Mouse (Mus musculus) stomach, embryonic 16.5 days (tissue): Measurements from ENCODE around the gene Fam20b. TPM values are rescaled to one million over a fixed set of nuclear protein-coding genes. Genes with fewer than 3 reads are reported as not detected.
A peak's percentile ranks its signal among the peaks of the same experiment; 100 is the strongest.
"Not testable (repeated sequence)": the region's sequence is repeated elsewhere in the genome, so short reads cannot be mapped to it uniquely, and the experiment has no call there.

ENCODE experiments used
- ATAC-seq: fragments of 200-750 bp; cut with Nextera tagmentation; 2 replicates; pipeline ENCODE4 v1.8.0; 2017; ENCODE audit warnings: moderate number of reproducible peaks, moderate TSS enrichment; ENCODE audit not compliant: insufficient read depth, low FRiP score
- H3K27ac ChIP-seq: fragments of 300-500 bp; sonication (generic); 2 replicates; pipeline ENCODE4 v1.5.1; 2014; ENCODE audit warnings: low read length
- H3K27me3 ChIP-seq: fragments of 300-500 bp; sonication (generic); 2 replicates; pipeline ENCODE4 v1.6.1; 2014; ENCODE audit warnings: low read length, control low read depth, mixed read lengths; ENCODE audit not compliant: control insufficient read depth, insufficient read depth
- H3K36me3 ChIP-seq: fragments of 300-500 bp; sonication (generic); 2 replicates; pipeline ENCODE4 v1.6.1; 2014; ENCODE audit warnings: low read length; ENCODE audit not compliant: control insufficient read depth, insufficient read depth
- H3K4me1 ChIP-seq: fragments of 300-500 bp; sonication (generic); 2 replicates; pipeline ENCODE4 v1.6.1; 2014; ENCODE audit warnings: low read length, control low read depth, mixed read lengths; ENCODE audit not compliant: control insufficient read depth, insufficient read depth
- H3K4me2 ChIP-seq: fragments of 300-500 bp; sonication (generic); 2 replicates; pipeline ENCODE4 v1.6.1; 2014; ENCODE audit warnings: low read depth, low read length, mixed read lengths
- H3K4me3 ChIP-seq: fragments of 300-500 bp; sonication (generic); replicated peaks from 2 replicates; pipeline ENCODE4 v1.5.1; 2014; ENCODE audit warnings: mild to moderate bottlenecking, low read length
- H3K9ac ChIP-seq: fragments of 300-500 bp; sonication (generic); 2 replicates; pipeline ENCODE4 v1.6.1; 2014; ENCODE audit warnings: low read length
- H3K9me3 ChIP-seq: fragments of 300-500 bp; sonication (generic); replicated peaks from 2 replicates; pipeline ENCODE4 v1.6.1; 2016; ENCODE audit warnings: low read length, control low read depth; ENCODE audit not compliant: control insufficient read depth
- WGBS: fragments of 180-500 bp; shearing (Covaris S2); extraction: QIAGEN DNeasy Blood & Tissue Kit; methylation state at CpG from one replicate; pipeline ENCODE4 v1.1.7; 2014; 5-methylcytosine and 5-hydroxymethylcytosine counted together
- polyA plus RNA-seq: library from polyadenylated mRNA; unstranded; fragments of >200 nt; fragmentation: Nextera tagmentation; extraction: Ambion mirVana; gene quantifications from 2 replicates; pipeline ENCODE4 v1.2.1, GENCODE M21; 2015

The Fam20b gene
- polyA plus RNA-seq, 1 experiment from 2014 or later, result 33.2 TPM

- ATAC-seq, result no peak
- WGBS, result 34% methylated on average over 5 of the region's 5 CpGs
- no peaks in the 10 kb centered on the region for H3K36me3 ChIP-seq
- H3K9ac ChIP-seq, result no peak overlapping the region
- H3K9me3 ChIP-seq, result no peaks in the 10 kb centered on the region
- H3K27ac ChIP-seq, result no peak overlapping the region
- H3K4me2 ChIP-seq, result no peak overlapping the region
- no peak overlapping the region for H3K4me3 ChIP-seq
- peaks cover 12% of the 10 kb centered on the region for H3K4me1 ChIP-seq
- no peaks in the 10 kb centered on the region for H3K27me3 ChIP-seq
Observed at GRCm38 (mm10) chr1:156668602-156669001, 50.3 kb downstream of the Fam20b start.

GRCm38 (mm10) chr1:156667141-156667926 is 51.6 kb downstream of the Fam20b start:
- WGBS, result 72% methylated on average over 23 of the region's 23 CpGs

GRCm38 (mm10) chr1:156665777-156666176 is 53.1 kb downstream of the Fam20b start:
- H3K36me3 ChIP-seq, result no peaks in the 10 kb centered on the region
- no peaks in the 10 kb centered on the region for H3K27me3 ChIP-seq
- WGBS, result 84% methylated on average over 8 of the region's 8 CpGs
- ATAC-seq, result no peak
- H3K9me3 ChIP-seq, result no peaks in the 10 kb centered on the region
- no peak overlapping the region for H3K4me2 ChIP-seq
- no peak overlapping the region for H3K9ac ChIP-seq
- no peak overlapping the region for H3K4me3 ChIP-seq
- H3K4me1 ChIP-seq, result peaks cover 6% of the 10 kb centered on the region; the same call in 1 of the 2 replicates
- no peak overlapping the region for H3K27ac ChIP-seq

More at GRCm38 (mm10) chr1:156667141-156667926, 51.6 kb downstream of the Fam20b start:
- Histone ChIP-seq H3K36me3 (no peaks in the 10 kb centered on the region), H3K9me3 (no peaks in the 10 kb centered on the region), H3K27me3 (no peaks in the 10 kb centered on the region), H3K4me2 (no peak overlapping the region), H3K9ac (0 out of 2 replicates have a peak overlapping the region, but pooled peaks have one; percentile 7), H3K4me3 (no peak overlapping the region), H3K4me1 (peaks cover 6% of the 10 kb centered on the region; the same call in 1 of the 2 replicates), H3K27ac (peak overlapping the region; percentile 57)
- ATAC-seq, result peak; percentile 90

- H3K9me3 ChIP-seq, H3K27me3 ChIP-seq, H3K36me3 ChIP-seq, H3K4me3 ChIP-seq, H3K9ac ChIP-seq, ATAC-seq, H3K4me1 ChIP-seq: not testable (repeated sequence)
- 57% methylated on average over 20 of the region's 21 CpGs for WGBS
- Histone ChIP-seq H3K27ac (peak overlapping the region; percentile 80), H3K4me2 (peak overlapping the region; percentile 25; the same call in 1 of the 2 replicates)
Observed at GRCm38 (mm10) chr1:156660660-156661236, 58.1 kb downstream of the Fam20b start.

- H3K27ac ChIP-seq, result peak overlapping the region; percentile 76
- H3K9ac ChIP-seq, result no peak overlapping the region
- H3K4me2 ChIP-seq, result no peak overlapping the region
- no peaks in the 10 kb centered on the region for H3K27me3 ChIP-seq
- H3K4me1 ChIP-seq, result peaks cover 4% of the 10 kb centered on the region; the same call in 1 of the 2 replicates
- no peak overlapping the region for H3K4me3 ChIP-seq
- ATAC-seq, result peak; percentile 79
- H3K36me3 ChIP-seq, result no peaks in the 10 kb centered on the region
- 65% methylated on average over 13 of the region's 13 CpGs for WGBS
- H3K9me3 ChIP-seq, result no peaks in the 10 kb centered on the region
Observed at GRCm38 (mm10) chr1:156659906-156660659, 58.8 kb downstream of the Fam20b start.

GRCm38 (mm10) chr1:156658676-156659075 is 60.2 kb downstream of the Fam20b start:
- no peak overlapping the region for H3K27ac ChIP-seq
- H3K36me3 ChIP-seq, result no peaks in the 10 kb centered on the region
- H3K4me2 ChIP-seq, result no peak overlapping the region
- no peak for ATAC-seq
- 76% methylated on average over 5 of the region's 5 CpGs for WGBS
- no peaks in the 10 kb centered on the region for H3K9me3 ChIP-seq
- H3K4me1 ChIP-seq, result peaks cover 4% of the 10 kb centered on the region; the same call in 1 of the 2 replicates
- no peak overlapping the region for H3K9ac ChIP-seq
- H3K4me3 ChIP-seq, result no peak overlapping the region
- H3K27me3 ChIP-seq, result no peaks in the 10 kb centered on the region

GRCm38 (mm10) chr1:156657523-156657922 is 61.4 kb downstream of the Fam20b start:
- H3K9ac ChIP-seq, result no peak overlapping the region
- no peak for ATAC-seq
- H3K4me3 ChIP-seq, result no peak overlapping the region
- H3K36me3 ChIP-seq, result no peaks in the 10 kb centered on the region
- no peak overlapping the region for H3K27ac ChIP-seq
- H3K4me2 ChIP-seq, result no peak overlapping the region
- no peaks in the 10 kb centered on the region for H3K9me3 ChIP-seq
- no peaks in the 10 kb centered on the region for H3K27me3 ChIP-seq
- WGBS, result 80% methylated on average over 4 of the region's 4 CpGs
- H3K4me1 ChIP-seq, result peaks cover 4% of the 10 kb centered on the region; the same call in 1 of the 2 replicates

GRCm38 (mm10) chr1:156654735-156655530 is 64.0 kb downstream of the Fam20b start:
- Histone ChIP-seq H3K36me3 (no peaks in the 10 kb centered on the region), H3K27me3 (no peaks in the 10 kb centered on the region), H3K4me1 (peaks cover 2% of the 10 kb centered on the region; the same call in 1 of the 2 replicates), H3K9ac (no peak overlapping the region), H3K9me3 (no peaks in the 10 kb centered on the region), H3K4me3 (no peak overlapping the region), H3K4me2 (no peak overlapping the region), H3K27ac (peak overlapping the region; percentile 40)
- ATAC-seq, result no peak
- WGBS, result 69% methylated on average over 13 of the region's 13 CpGs
